In genomic region chr2:72324436-72324835, GRCm38 (mm10) we compare ENCODE assay signal across 17 mouse cellular contexts. TPM values are rescaled to one million over a fixed set of nuclear protein-coding genes. Genes with fewer than 3 reads are reported as not detected.
A peak's percentile ranks its signal among the peaks of the same experiment; 100 is the strongest.
DNase-seq lines count a peak whose midpoint lies in the region; ATAC-seq and TF ChIP-seq lines count a peak whose summit lies in the region.
"Had no signal": no experiment of that assay in that cellular context is flagged by ENCODE, and none has a peak within 500 bp of the region (broad histone marks: within the 10 kb centered on the region; RNA-seq: fewer than 3 reads in every experiment).

No protein-coding gene starts in this region.

- no peak for TF ChIP-seq EP300 in heart, adult 2 months (IDR thresholded peaks at IDR 0.05; ENCODE audit: insufficient read depth, low read depth, low read length)

- H3K4me3 ChIP-seq in heart, adult 2 months = no peak overlapping the region
- H3K4me3 ChIP-seq in kidney, embryonic 15.5 days (replicated peaks) = no peak overlapping the region
- H3K4me3 ChIP-seq in lung, embryonic 14.5 days (ENCODE audit: low read depth, low read length) = no peak overlapping the region
- H3K4me3 ChIP-seq: erythroblast, embryonic 14.5 days; limb, embryonic 12.5 days; liver, embryonic 13.5 days; lung, embryonic 15.5 days had no signal

- TF ChIP-seq POLR2A in heart, adult 2 months (IDR thresholded peaks at IDR 0.05; ENCODE audit: insufficient read depth, low read depth, low read length) = no peak
- TF ChIP-seq POLR2A in brain, embryonic 14.5 days (IDR thresholded peaks at IDR 0.05; ENCODE audit: borderline replicate concordance, extremely low read depth, insufficient read depth, insufficient read length, poor library complexity, severe bottlenecking) = no peak

- H3K79me2 ChIP-seq in heart, adult 2 months (replicated peaks; ENCODE audit: control insufficient read depth, insufficient read depth, low read length) = no peaks in the 10 kb centered on the region; the same call in 1 of the 2 replicates

- intact Hi-C loops in heart, adult 2 months (cut with DNase I) = no loop called here

- no peaks in the 10 kb centered on the region for H3K27me3 ChIP-seq in heart, adult 2 months (ENCODE audit: control insufficient read depth, insufficient read depth, low read length)
- no peaks in the 10 kb centered on the region for H3K27me3 ChIP-seq in kidney, embryonic 15.5 days
- no peaks in the 10 kb centered on the region for H3K27me3 ChIP-seq in lung, embryonic 14.5 days (ENCODE audit: insufficient read depth, low read length)
- H3K27me3 ChIP-seq: limb, embryonic 12.5 days; liver, embryonic 13.5 days; lung, embryonic 15.5 days had no signal

- peaks cover 11% of the 10 kb centered on the region for H3K36me3 ChIP-seq in heart, adult 2 months (ENCODE audit: control insufficient read depth, insufficient read depth, low read length)
- H3K36me3 ChIP-seq in kidney, embryonic 15.5 days = no peaks in the 10 kb centered on the region
- H3K36me3 ChIP-seq in lung, embryonic 14.5 days (ENCODE audit: insufficient read depth) = no peaks in the 10 kb centered on the region
- H3K36me3 ChIP-seq: limb, embryonic 12.5 days; liver, embryonic 13.5 days; lung, embryonic 15.5 days had no signal

- DNase-seq in heart, adult 2 months = no peak
- DNase-seq in heart, adult 8-10 months (ENCODE audit: low spot score) = no peak
- DNase-seq in kidney, adult 9 months = no peak
- DNase-seq in lung, embryonic 14.5 days = peak; percentile 39
- DNase-seq in lung, postnatal 4 days = no peak
- peak; percentile 50 for DNase-seq in brain, embryonic 14.5 days (ENCODE audit: low read depth)
- DNase-seq: cerebellum, adult 9-10 months; gastrocnemius, postnatal 25 days; heart, postnatal 36 days; liver, embryonic 13.5 days; right cerebral cortex, adult 18-20 months had no signal

- ATAC-seq in kidney, embryonic 15.5 days (replicated peaks; ENCODE audit: low FRiP score) = no peak
- no peak for ATAC-seq in lung, embryonic 14.5 days (ENCODE audit: insufficient read depth)
- ATAC-seq in megakaryocyte-erythroid progenitor cell, adult 5-6 weeks (replicated peaks; ENCODE audit: low FRiP score, low TSS enrichment, poor library complexity, severe bottlenecking) = no peak

- H3K4me2 ChIP-seq in kidney, embryonic 15.5 days = peak overlapping the region; percentile 24; the same call in 1 of the 2 replicates
- H3K4me2 ChIP-seq in lung, embryonic 14.5 days = no peak overlapping the region
- H3K4me2 ChIP-seq: limb, embryonic 12.5 days; liver, embryonic 13.5 days; lung, embryonic 15.5 days had no signal

- 44% methylated on average over 12 of the region's 12 CpGs for WGBS in heart, adult 2 months
- 66% methylated on average over 12 of the region's 12 CpGs for WGBS in kidney, embryonic 15.5 days
- WGBS in lung, embryonic 14.5 days = 60% methylated on average over 12 of the region's 12 CpGs

- no peak overlapping the region for H3K9ac ChIP-seq in heart, adult 2 months (ENCODE audit: low read depth, low read length)
- no peak overlapping the region for H3K9ac ChIP-seq in kidney, embryonic 15.5 days
- H3K9ac ChIP-seq in lung, embryonic 14.5 days = no peak overlapping the region
- H3K9ac ChIP-seq: limb, embryonic 12.5 days; liver, embryonic 13.5 days; lung, embryonic 15.5 days had no signal

- H3K4me1 ChIP-seq in heart, adult 2 months (ENCODE audit: control insufficient read depth, insufficient read depth, low read length) = peaks cover 20% of the 10 kb centered on the region
- H3K4me1 ChIP-seq in kidney, embryonic 15.5 days = peaks cover 35% of the 10 kb centered on the region
- peaks cover 3% of the 10 kb centered on the region; the same call in 1 of the 2 replicates for H3K4me1 ChIP-seq in lung, embryonic 14.5 days (ENCODE audit: insufficient read depth)

- no peak for TF ChIP-seq CTCF in heart, adult 2 months (IDR thresholded peaks at IDR 0.05)
- TF ChIP-seq CTCF in lung, embryonic 14.5 days (IDR thresholded peaks at IDR 0.05; ENCODE audit: low read depth) = no peak
- no peak for TF ChIP-seq CTCF in brain, embryonic 14.5 days (IDR thresholded peaks at IDR 0.05; ENCODE audit: borderline replicate concordance, extremely low read depth, insufficient read depth, insufficient read length)

- H3K9me3 ChIP-seq in kidney, embryonic 15.5 days (replicated peaks) = no peaks in the 10 kb centered on the region
- H3K9me3 ChIP-seq in lung, embryonic 14.5 days (ENCODE audit: low read depth, low read length) = no peaks in the 10 kb centered on the region
- H3K9me3 ChIP-seq: limb, embryonic 12.5 days; liver, embryonic 13.5 days; lung, embryonic 15.5 days had no signal

- peak overlapping the region; percentile 51; the same call in 1 of the 2 replicates for H3K27ac ChIP-seq in heart, adult 2 months
- no peak overlapping the region for H3K27ac ChIP-seq in kidney, embryonic 15.5 days
- H3K27ac ChIP-seq in lung, embryonic 14.5 days (ENCODE audit: low read depth) = no peak overlapping the region
- H3K27ac ChIP-seq: limb, embryonic 12.5 days; liver, embryonic 13.5 days; lung, embryonic 15.5 days; stomach, postnatal 0 days had no signal

RNA-seq across cellular contexts. Expression of gene Map3k20, which starts 39.0 kb away (rescaled TPM):
- total RNA-seq in heart, adult 2 months (2021) = 100 to 1,000 TPM; 275 to 303 TPM
- polyA plus RNA-seq in heart, adult 2 months (2012; rRNA removed) = 75.1 and 124 TPM in 2 replicates
- total RNA-seq in heart, adult 8-10 months (2022) = 100 to 1,000 TPM; 281 to 324 (median 299) TPM
- 14.5 and 14.7 TPM in 2 replicates for polyA plus RNA-seq in kidney, embryonic 15.5 days (2015; fragmentation: Nextera tagmentation; extraction: Ambion mirVana)
- polyA plus RNA-seq in lung, embryonic 14.5 days (2014; fragmentation: Nextera tagmentation; extraction: Ambion mirVana) = 36.4 and 37.5 TPM in 2 replicates
- polyA plus RNA-seq in brain, embryonic 14.5 days (2012; rRNA removed) = 4.9 and 6.4 TPM in 2 replicates
- 34.4 and 46.9 TPM in 2 replicates for total RNA-seq in megakaryocyte-erythroid progenitor cell, adult 5-6 weeks (2014; fragmentation: Nextera tagmentation)
- 30.5 and 34.1 TPM in 2 replicates for total RNA-seq in megakaryocyte-erythroid progenitor cell, adult 5-6 weeks (2017)

Comparison
In these comparisons a context has a peak if more than half of its experiments do, and no peak if none do; other contexts are left out.
1. DNase-seq: peak in lung, embryonic 14.5 days (single experiment) and brain, embryonic 14.5 days (single experiment); none in heart, adult 2 months (0 of 2), heart, adult 8-10 months (single experiment), kidney, adult 9 months (single experiment) and lung, postnatal 4 days (0 of 2).